Mouse (Mus musculus) olfactory bulb, adult 2 months (tissue): ENCODE data around the gene Kmt5a.

Experiments
- CTCF ChIP-seq: fragments of 200-500 bp; IDR thresholded peaks from 2 replicates; pipeline ENCODE4 v1.5.1; 2012; ENCODE audit warnings: low read depth, mild to moderate bottlenecking, low read length, moderate library complexity; ENCODE audit not compliant: insufficient read depth
- POLR2A ChIP-seq: fragments of 200-500 bp; IDR thresholded peaks from 2 replicates; pipeline ENCODE4 v1.6.1; 2012; ENCODE audit warnings: mild to moderate bottlenecking, low read depth, low read length, moderate library complexity; ENCODE audit not compliant: insufficient read depth

GRCm38 (mm10) chr5:124410808-124411207 is 28.9 kb upstream of the Kmt5a start:
- TF ChIP-seq POLR2A (no peak), CTCF (no peak)
